Mouse (Mus musculus) lung, postnatal 14 days (tissue): ENCODE data around the gene Actr1b.
"Not testable (repeated sequence)": the region's sequence is repeated elsewhere in the genome, so short reads cannot be mapped to it uniquely, and the experiment has no call there.

Source experiments
- DNase-seq: peaks from one replicate; pipeline ENCODE4 v3.0.0; 2021

Gene Actr1b

DNA sequence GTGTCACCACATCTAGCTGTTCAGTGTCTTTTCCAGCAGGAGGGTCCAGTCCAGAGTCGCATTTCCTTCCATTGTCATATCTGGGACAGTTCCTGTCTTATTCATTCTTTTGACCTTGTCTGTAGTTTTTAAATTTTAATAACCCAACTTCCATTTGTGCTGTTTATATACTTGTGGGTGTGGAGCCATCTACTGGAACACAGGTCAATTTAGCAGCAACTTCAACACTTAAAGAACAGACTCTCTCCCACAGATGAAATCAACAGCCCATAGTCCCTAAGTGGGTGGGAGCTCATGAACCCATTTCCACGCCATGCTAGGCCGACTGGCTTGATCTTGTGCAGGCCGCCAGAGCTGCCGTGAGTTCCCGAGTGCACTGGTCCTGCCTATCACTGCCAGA lies 17.8 kb downstream of the Actr1b start:
- DNase-seq, result no peak

DNA sequence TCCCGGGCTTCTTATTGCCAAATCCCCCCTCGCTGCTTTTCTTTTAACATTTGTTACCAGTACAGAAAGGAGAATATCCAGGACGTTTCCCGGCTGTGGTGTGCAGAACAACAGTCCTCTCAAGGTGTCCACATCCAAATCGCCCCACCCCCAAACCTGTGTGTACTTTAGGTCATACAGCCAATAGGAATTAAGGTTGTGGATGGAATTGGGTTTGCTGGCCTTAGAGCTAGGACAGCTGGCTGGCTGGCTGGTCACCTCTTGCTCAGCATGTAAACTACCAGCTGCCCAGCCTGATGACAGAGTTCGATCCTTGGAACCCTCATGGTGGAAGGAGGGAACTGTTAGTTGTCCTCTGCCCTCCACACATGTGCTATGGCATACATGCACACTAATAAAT lies 19.4 kb downstream of the Actr1b start:
- no peak for DNase-seq

DNA sequence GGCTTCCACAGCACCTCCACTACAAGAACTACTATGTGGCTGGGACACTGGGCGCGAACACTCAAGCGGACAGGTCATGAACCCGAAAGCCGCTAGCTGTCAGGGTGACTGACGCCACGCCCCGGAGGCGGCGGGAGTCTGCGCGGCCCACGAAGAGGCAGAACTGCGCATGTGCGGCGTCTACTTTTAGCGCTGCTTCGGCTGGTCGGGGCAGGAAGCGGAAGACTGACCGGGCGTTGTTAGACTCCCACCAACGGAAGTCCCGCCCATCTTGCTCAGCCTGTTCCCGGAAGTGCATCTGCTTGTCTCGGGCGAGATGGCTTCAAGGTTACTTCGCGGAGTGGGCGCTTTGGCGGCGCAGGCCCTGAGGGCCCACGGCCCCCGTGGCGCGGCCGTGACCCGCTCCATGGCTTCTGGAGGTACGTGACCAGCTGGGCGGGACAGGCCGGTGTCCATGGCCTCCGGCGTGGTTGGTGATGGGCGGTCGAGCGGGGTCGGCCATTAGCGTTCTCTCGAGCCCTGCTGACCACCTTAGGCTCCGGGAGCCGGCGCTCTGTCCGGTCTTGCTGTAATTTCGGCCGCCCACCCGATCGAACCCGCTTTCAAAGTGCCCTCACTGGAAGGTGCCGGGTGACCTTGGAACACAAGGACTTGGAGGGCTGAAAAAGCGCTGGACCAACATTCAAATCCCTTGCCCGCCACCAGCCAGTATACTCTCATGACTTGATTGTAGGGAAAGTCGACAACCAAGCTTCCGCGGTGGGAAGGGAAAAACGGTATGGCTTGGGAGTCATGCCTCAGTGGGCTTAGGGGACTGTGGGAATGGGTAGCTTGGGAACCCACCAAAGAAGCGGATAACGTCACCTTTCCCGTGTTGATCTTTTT lies 22.7 kb downstream of the Actr1b start, which contains the start of gene Cox5b:
Gene Cox5b (plus strand): TSS at position 179 of the 885 bp plus-strand sequence.
- DNase-seq, result peak; percentile 98

DNA sequence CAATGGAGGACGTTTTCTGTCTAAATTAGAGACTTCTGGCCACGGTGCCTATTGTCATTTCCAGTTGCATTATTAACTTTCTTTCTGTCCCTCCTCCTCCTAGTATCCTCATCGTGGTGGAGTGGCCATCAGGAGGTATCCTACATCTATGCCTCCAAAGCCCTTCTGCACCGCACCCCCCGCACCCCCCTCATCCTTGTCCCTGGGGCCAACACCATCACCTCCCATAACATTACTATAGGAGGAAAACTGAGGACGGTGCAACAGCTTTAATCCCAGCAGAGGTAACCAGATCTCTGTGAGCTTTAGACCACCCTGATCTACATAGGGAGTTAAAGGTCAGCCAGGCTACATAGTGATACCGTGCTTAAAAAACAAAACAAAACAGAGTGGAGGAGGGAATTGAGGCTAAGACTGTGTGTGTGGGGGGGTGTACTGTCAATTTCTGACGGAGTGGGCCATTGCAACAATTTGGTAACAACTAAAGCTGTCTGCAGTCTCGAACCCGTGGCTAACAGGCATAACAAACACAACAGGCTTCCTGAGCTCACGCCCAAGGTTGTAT lies 23.5 kb downstream of the Actr1b start:
- DNase-seq, result no peak

DNA sequence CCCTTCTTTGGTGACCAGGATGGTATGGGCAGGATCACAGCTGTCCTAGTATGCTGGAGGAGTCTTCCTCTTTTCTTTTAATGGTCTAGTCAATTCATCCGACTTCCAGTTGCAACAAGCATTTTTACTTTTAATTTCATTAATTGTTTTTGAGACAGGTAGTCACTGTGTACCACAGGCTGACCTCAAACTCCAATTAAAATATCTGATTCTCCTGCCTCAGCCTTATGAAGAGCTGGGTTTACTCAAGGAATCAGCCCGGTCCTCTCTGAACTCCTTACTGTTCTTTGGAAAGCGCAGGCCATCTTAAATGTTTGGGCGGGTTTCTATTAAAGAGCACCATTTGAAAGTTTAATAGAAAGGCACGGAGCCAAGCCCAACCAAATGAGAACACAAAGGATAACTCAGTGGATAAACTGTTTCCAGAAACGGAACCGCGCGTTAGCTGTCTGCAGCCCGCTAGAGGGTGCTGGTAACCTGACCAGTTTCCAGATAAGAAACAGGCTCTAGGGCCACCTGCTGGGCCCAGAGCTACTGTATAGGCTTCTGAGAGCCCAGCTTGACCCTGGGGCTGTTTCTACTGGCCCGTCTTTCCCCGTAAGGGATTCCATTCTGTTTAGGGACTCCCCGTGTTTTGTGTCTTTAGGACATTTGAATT lies 30.3 kb downstream of the Actr1b start:
- peak; percentile 83 for DNase-seq

DNA sequence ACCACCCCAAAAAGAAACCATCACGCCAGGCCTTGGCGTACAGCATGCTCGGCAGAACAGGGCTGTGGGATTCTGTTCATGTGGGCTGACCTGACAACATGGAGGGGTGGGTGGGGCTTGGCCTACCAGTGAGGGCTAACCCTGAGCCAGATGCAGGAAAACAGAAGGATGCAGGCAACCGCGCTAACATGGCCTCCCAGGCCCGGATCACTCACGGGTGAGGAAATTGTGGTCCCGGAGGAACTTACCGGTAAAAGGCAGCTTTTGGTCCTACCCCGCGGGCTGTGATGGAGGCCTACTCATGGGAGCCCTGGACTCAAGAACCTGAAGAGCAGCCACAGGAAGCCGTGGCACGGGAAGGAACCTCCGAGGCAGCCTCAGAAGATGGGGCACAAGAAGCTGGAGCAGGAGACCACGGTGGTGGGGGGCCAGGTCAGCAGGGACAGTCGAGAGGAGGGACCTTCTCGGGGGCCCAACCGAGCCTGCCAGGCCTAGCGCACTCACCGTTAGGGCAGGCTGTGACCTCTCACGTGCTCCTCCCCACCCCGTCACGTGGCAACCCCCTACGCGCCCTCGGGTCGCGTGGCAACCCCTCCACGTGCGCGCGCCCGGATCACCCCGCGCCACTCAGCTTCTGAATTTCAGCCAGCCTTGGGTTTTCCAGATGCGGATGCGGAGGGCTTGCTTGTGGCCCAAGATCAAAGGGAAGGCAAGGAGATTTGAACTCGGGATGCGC lies 31.4 kb downstream of the Actr1b start, which contains the start of gene Fam178b:
Gene Fam178b (minus strand): TSS at position 564 of the 736 bp plus-strand sequence.
- DNase-seq, result no peak

DNA sequence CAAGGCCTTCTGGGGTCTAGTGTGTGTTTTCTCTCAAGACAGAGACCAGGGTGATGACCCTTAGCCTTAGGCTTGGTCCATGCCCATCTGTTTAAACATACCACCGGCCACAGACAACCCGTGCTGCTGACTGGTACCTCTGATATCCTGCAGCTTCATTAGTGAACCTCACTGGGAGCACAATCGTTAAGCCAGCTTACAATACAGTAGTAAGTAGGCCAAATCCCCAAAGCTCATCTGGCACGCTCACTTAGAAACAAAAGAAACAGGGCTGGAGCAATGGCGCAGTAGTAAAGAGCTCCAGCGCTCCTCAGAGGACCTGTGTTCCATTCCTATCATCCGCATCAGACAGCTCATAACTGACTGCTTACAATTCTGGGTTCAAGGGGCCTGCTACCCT lies 33.3 kb downstream of the Actr1b start:
- no peak for DNase-seq

DNA sequence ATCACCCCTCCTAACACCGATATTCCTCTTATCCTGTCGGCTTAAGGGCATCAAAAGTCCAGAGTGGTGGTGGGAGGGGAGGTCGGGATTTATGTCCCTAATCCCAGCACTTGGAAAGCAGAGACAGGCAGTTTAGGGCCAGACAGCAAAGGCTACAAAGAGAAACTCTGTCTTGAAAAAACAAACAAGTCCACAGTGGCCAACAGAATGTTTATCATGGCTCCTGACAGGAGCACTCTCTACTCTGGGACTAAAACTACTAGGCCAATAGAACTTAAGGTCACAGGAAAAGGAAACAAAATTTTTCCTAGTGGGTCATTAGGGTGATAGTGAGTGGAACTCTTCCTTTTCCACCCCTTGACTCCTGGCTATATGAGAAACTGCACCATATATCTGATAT lies 39.3 kb downstream of the Actr1b start:
- DNase-seq, result no peak

DNA sequence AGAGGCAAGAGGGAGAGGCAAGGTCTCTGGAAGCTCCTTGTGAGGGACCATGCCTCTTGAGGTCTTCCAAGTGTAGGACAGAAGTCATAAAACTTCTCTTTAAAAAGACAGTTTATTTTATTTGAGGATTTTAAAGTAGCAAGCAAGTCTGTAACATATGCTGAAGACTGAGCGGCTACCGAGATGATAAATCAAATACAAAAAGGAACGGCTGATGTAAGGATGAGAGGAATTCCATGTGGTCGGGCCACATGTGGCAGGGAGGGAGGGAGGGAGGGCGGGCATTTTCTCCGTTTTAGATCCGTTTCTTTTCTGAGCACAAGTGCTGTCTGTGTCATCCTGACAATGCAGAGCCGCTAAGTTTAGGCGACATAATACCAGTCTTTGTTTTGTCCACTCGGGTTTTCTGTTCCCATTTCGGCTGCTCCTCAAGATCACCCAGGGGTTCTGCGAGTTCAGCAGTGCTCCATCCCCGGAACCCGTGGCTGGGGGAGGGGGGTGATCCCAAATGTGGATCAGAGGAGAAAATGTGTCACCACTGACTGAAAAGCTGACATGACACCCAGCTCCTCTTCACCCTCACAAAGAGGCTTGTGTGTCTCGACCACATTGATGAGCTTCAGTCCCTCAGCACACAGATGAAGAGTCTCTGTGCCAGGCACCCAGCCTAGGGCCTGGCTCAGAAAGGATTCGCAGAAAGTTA lies 41.4 kb downstream of the Actr1b start:
- no peak for DNase-seq

DNA sequence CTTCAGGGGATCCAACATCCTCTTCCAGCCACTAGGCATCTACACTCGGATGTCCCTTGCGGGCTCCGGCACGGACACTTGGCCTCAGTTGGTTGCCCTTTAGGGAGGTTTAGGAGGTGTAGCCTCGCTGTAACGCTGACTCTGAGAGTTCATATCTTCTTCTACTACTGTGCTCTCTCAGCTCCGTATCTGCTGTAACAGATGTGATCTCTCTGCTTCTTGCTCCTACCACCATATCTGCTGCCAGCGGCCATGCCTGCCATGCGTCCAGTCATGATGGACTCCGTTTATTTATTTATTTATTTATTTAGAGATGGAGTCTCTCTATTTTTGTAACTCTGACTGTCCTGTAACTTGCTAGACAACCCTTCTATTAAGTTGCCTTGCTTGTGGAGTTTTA lies 43.0 kb downstream of the Actr1b start:
- no peak for DNase-seq

DNA sequence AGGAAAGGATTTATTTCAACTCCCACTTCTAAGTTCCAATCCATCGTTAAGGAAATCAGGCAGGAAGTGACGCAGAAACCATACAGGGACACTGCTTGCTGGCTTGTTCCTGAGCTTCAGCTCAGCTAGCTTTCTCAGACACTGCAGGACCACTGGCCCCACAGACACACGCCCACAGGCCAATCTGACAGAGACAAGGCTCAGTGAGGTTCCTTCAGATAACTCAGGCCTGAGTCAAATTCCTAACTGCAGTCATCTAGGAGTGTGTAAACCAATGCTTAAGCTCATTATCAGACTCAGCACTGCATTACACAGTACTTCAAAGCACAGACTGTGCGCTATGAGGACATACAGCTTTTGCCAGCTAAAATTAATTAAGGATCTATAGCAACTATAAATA lies 44.0 kb downstream of the Actr1b start:
- DNase-seq, result no peak

DNA sequence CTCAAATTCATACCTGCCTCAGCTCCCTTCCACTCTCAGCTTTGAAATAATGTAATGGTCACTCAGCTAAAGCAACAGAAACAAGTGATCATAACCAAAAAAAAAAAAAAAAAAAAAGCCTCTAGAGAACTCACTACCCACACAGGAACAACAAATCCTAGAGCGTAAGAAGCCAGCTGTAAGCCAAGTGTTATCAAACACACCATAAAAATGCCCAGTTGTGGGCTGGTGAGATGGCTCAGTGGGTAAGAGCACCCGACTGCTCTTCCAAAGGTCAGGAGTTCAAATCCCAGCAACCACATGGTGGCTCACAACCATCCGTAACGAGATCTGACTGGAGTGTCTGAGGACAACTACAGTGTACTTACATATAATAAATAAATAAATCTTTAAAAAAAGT lies 46.2 kb downstream of the Actr1b start:
- not testable (repeated sequence) for DNase-seq

DNA sequence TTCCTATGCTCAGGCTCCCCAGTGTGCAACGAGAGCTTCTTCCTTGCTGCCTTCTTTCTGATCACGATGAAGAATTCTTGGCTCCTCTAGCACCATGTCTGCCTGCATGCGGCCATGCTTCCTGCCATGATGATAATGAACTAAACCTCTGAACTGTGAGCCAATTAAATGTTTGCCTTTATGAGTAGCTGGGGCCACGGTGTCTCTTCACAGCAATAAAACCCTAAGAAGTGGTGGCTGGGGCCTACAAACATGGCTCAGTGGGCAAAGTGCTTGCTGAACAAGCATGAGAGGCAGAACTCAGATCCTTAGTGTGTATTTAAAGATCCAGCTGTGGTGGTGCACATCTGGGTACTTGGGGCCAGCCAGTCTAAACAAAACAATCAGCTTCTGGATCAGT lies 48.3 kb downstream of the Actr1b start:
- no peak for DNase-seq

DNA sequence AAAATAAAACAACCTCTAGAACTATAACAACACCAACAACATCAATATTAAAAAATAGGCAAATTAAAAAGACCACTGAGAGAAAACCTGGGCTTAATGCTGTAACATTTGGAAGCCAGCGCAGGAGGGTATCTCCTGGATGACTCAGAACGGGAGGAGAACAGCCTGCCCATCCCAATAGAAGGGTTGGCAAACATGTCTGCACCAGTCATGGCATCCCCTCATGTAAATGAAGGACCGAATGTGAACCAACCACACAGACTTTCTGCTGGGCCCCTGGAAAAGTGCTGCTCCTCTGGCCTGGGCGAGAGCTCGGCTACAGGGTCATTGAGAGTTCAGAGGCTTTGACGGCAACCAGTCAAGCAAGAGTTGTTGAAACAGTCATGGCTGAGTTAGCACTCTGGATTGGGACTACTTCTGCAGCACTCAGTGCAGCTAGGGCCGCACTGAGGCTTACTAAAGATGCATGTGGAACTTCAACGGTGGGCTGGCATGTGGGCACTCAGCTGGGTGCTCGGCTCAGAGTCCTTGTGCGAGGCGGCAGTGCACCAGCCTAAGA lies 49.0 kb downstream of the Actr1b start:
- DNase-seq, result no peak

DNA sequence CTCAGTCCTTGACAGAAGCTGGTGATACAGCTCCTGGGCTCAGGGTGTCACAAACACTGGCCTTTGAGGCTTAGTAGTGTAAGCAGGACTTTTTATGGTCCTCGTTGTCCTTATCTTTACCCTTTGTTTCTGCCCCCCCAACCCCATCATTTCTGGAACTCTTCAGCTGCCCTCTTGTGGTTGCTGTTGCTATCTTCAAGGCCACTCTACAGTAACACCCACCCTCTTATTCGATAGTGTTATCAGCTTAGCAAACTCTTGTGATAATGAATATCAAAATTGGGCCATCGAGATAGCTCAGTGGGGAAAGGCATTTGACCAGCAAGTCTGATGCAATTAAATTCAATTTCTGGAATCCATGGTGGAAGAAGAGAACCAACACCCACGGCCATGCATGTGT lies 49.8 kb downstream of the Actr1b start:
- DNase-seq, result peak; percentile 36

DNA sequence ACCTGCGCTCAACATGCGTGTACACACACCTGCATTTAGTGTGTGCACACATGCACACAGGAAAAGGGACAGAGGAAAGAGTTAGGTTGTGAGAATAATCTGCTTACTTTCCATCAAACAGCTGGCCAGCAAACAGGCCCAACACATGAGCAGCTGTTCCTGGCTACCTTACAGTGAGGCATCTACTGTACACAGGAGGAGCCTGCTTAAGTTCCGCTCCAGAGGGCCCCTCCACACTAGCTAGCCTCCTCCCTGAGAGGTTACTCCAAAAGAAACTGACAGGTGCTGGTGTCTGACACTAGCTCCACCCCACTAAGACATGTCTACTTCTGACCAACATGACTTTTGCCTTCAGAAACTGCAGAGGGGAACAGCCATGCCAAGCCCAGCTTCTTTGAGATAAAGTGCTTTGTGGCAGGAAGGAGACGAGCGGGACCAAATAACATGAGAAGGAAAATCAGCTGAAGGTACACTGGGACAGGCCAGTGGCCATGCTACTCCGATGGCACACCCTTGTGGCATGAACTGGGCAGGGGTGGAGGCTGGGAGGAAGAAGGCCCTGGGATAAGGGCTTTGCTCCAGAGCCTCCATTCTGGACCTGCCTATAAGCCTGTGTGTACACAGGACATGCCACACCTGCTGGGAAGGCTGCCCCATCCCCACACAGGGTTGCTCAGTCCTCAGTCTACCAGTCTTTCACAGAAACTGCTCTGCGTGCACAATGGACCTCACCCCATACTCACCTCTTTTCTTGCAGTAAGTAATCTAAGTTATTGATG lies 55.4 kb downstream of the Actr1b start:
- DNase-seq, result no peak

DNA sequence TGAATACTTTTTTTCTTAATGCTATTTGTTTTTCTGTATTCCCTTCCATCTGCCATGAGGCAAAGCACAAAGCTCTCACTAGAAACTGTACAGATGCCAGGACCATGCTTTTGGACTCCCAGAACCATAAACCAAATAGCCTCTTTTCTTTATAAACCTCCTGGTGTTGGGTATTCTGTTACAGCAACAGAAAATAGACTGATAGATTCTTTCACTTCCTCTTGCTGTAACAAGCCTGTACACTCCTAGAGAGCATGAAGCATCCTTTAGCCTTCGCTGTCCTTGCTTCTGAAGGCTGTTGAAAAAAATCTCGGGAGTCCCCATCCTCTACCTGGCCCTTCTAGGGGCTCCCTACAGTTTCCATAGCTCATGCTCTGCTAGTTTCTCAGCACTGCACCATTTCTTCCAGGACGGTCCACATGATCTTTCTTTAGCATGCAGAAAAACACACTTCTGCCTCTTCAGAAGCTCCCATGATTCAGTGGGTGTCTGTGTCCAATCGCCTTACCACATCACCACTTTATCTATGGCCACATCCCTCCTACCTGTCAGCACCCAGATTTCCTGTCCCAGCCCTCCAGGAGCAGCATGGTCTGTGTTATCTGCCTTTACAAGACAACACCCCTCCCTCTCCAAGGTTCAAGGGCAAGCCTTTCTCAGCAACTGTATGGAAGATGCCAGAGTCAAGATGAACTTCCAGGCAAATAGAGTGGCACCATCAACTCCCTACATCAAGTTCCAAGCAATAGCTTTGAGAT lies 56.4 kb downstream of the Actr1b start:
- DNase-seq, result no peak

DNA sequence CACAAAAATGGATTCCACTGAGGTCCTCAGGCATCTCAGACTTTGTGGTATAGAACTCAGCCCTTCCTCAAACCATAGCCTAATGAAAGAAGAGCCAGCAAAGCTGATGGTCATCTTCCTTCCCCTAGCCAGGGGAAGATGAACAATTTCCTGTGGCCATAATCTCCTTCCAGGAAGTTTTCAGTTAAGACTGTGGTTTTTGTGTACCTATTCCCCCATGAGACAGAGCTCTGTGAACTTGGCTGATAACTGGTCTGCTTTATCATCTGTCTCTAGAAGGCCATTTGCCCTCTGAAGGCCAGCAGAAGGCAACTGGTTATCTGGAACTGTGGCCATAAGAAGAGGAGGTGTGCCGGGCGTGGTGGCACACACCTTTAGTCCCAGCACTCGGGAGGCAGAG lies 58.0 kb downstream of the Actr1b start:
- no peak for DNase-seq

DNA sequence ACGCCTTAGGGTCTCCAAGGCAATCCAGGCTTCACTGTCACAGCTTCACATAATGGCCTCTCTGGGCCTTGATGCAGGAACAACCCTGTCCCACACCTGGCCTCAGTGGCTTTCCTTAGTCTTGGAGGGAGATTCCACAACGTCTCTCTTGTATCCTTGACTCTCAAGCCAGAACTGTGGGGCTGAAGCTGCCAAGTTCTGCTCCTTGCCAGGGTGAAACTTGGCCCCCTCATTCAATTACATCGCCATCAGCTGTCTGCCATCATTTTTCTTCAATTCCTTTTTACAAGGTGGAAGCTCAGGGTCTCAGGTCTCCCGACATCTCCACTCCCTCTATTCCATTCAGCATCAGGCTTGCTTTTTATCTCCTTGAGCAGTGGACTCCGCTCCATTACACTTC lies 59.2 kb downstream of the Actr1b start:
- no peak for DNase-seq
